ENCODE assay signal across 13 mouse cellular contexts in genomic region chr1:76031171-76031922, GRCm38 (mm10).
DNase-seq lines count a peak whose midpoint lies in the region; ATAC-seq and TF ChIP-seq lines count a peak whose summit lies in the region.
"Had no signal": no experiment of that assay in that cellular context is flagged by ENCODE, and none has a peak within 500 bp of the region (broad histone marks: within the 10 kb centered on the region; RNA-seq: fewer than 3 reads in every experiment).

No protein-coding gene starts in this region.

- no peak for ATAC-seq in kidney, embryonic 15.5 days (replicated peaks; ENCODE audit: low FRiP score)
- peak; percentile 16; the same call in 1 of the 2 replicates for ATAC-seq in lung, embryonic 16.5 days (ENCODE audit: low read depth)
- no peak for ATAC-seq in hindbrain, embryonic 12.5 days (ENCODE audit: low FRiP score)
- ATAC-seq: hindbrain, embryonic 16.5 days had no signal

- H3K4me2 ChIP-seq in kidney, embryonic 15.5 days = no peak overlapping the region
- no peak overlapping the region for H3K4me2 ChIP-seq in lung, embryonic 16.5 days (ENCODE audit: low read depth, low read length)
- no peak overlapping the region for H3K4me2 ChIP-seq in hindbrain, embryonic 12.5 days (replicated peaks)

- TF ChIP-seq CTCF in cortical plate, adult 2 months (IDR thresholded peaks at IDR 0.05; ENCODE audit: extremely low read depth, insufficient read depth, low read length) = no peak

- no peaks in the 10 kb centered on the region for H3K9me3 ChIP-seq in kidney, embryonic 15.5 days (replicated peaks)
- H3K9me3 ChIP-seq in lung, embryonic 16.5 days (ENCODE audit: control insufficient read depth, low read length) = no peaks in the 10 kb centered on the region
- H3K9me3 ChIP-seq in hindbrain, embryonic 12.5 days (replicated peaks) = no peaks in the 10 kb centered on the region

- 35% methylated on average over 11 of the region's 11 CpGs for WGBS in kidney, embryonic 15.5 days
- 20% methylated on average over 11 of the region's 11 CpGs for WGBS in lung, embryonic 16.5 days
- WGBS in hindbrain, embryonic 12.5 days = 71% methylated on average over 11 of the region's 11 CpGs

- H3K9ac ChIP-seq in kidney, embryonic 15.5 days = no peak overlapping the region
- no peak overlapping the region for H3K9ac ChIP-seq in lung, embryonic 16.5 days (ENCODE audit: low read length)
- no peak overlapping the region for H3K9ac ChIP-seq in hindbrain, embryonic 12.5 days

- H3K27me3 ChIP-seq in kidney, embryonic 15.5 days = no peaks in the 10 kb centered on the region
- no peaks in the 10 kb centered on the region for H3K27me3 ChIP-seq in lung, embryonic 16.5 days (ENCODE audit: control insufficient read depth, insufficient read depth, low read depth, low read length)
- no peaks in the 10 kb centered on the region for H3K27me3 ChIP-seq in hindbrain, embryonic 12.5 days

- no peak overlapping the region for H3K27ac ChIP-seq in kidney, embryonic 15.5 days
- H3K27ac ChIP-seq in cortical plate, adult 2 months (ENCODE audit: insufficient read depth, low read length) = peak overlapping the region; percentile 3; the same call in 1 of the 2 replicates
- peak overlapping the region; percentile 69 for H3K27ac ChIP-seq in lung, embryonic 16.5 days (ENCODE audit: low read length)
- H3K27ac ChIP-seq in hindbrain, embryonic 12.5 days = no peak overlapping the region

- TF ChIP-seq POLR2A in cortical plate, adult 2 months (IDR thresholded peaks at IDR 0.05; ENCODE audit: extremely low read depth, insufficient read depth, low read length) = no peak

- 0 out of 2 replicates have a peak, but pooled peaks cover 6% of the 10 kb centered on the region for H3K4me1 ChIP-seq in kidney, embryonic 15.5 days
- 0 out of 2 replicates have a peak, but pooled peaks cover 3% of the 10 kb centered on the region for H3K4me1 ChIP-seq in cortical plate, adult 2 months (ENCODE audit: control insufficient read depth, insufficient read depth, low read length)
- H3K4me1 ChIP-seq in lung, embryonic 16.5 days (replicated peaks; ENCODE audit: control insufficient read depth, insufficient read depth, low read length) = peaks cover 13% of the 10 kb centered on the region
- peaks cover 11% of the 10 kb centered on the region for H3K4me1 ChIP-seq in hindbrain, embryonic 12.5 days

- peak; percentile 61 for DNase-seq in embryo, embryonic 10.5 days (ENCODE audit: low spot score)
- DNase-seq in embryo, embryonic 11 days = no peak
- DNase-seq in kidney, postnatal 14 days = peak; percentile 12
- no peak for DNase-seq in frontal cortex, postnatal 14 days (ENCODE audit: low spot score in 2 of 2)
- DNase-seq: cerebellum, adult 8-10 months; kidney, adult 8-10 months; right cerebral cortex, postnatal 14 days had no signal

- no peak overlapping the region for H3K4me3 ChIP-seq in kidney, embryonic 15.5 days (replicated peaks)
- H3K4me3 ChIP-seq in cortical plate, adult 2 months (ENCODE audit: insufficient read depth, low read length) = no peak overlapping the region
- H3K4me3 ChIP-seq in lung, embryonic 16.5 days (ENCODE audit: low read length) = no peak overlapping the region
- H3K4me3 ChIP-seq in hindbrain, embryonic 12.5 days = no peak overlapping the region

- no peaks in the 10 kb centered on the region for H3K36me3 ChIP-seq in kidney, embryonic 15.5 days
- H3K36me3 ChIP-seq in lung, embryonic 16.5 days (ENCODE audit: control insufficient read depth, insufficient read depth, low read length) = no peaks in the 10 kb centered on the region
- no peaks in the 10 kb centered on the region for H3K36me3 ChIP-seq in hindbrain, embryonic 12.5 days
- H3K36me3 ChIP-seq: G1E had no signal

Comparison
In these comparisons a context has a peak if more than half of its experiments do, and no peak if none do; other contexts are left out.
1. DNase-seq: peak in embryo, embryonic 10.5 days (single experiment) and kidney, postnatal 14 days (single experiment); none in embryo, embryonic 11 days (single experiment) and frontal cortex, postnatal 14 days (0 of 2).
2. H3K27ac ChIP-seq: peak in cortical plate, adult 2 months (single experiment) and lung, embryonic 16.5 days (single experiment); none in kidney, embryonic 15.5 days (single experiment) and hindbrain, embryonic 12.5 days (single experiment).